Mouse (Mus musculus): ENCODE results near the gene Ap4b1. TPM values are rescaled to one million over a fixed set of nuclear protein-coding genes. Genes with fewer than 3 reads are reported as not detected.
"Not testable (repeated sequence)": the region's sequence is repeated elsewhere in the genome, so short reads cannot be mapped to it uniquely, and the experiment has no call there.

The Ap4b1 gene
- 10 to 100 TPM; 11.4 to 14.3 (median 13.1) TPM for total RNA-seq (2022)

DNA sequence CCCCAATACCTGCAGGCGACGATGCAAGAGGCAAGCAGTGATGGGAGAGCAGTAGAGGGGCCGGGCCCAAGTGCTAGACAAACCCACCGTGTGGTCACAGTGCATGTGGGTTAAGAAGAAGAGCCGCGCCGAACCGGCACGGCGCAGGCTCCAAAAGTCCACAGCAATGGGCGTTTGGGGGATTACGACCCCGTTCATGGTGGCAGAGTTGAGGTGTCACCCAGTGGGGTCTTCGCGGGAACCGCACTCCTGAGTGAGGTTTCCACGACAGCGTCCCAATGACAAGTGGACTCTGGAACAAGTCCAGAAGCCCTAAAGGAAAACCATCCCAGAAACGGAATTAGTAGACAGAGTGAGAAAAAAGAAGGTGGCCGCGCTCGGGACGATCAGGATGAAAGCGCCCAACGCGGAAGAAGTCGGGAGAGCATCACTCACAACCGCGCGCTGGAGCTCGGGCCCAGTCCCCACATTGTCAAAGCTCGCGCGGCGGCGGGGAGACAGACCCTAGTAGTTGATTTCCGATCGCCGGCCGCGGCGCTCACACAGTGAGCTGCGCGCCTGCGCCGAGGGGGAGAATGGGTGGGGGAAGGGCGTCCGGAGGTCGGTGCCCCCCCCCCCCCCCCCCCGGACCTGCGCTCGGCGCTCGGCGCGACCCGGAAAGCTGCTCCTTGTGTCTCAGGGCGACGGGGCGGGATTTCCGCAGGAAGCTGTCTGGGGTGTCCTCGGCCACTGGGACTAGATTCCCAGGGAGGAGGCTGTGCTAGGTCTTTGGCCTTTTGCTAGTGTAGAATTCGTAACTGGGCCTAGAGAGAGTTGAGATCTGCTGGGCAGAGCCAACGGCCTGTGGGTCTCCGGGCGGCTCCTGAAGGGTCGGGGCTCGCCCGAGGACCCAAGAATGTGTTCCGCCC, at the start of gene Ap4b1, which contains the start of the genes Dclre1b and Gm43064:
Gene Ap4b1 (plus strand): TSS at position 630 of the 908 bp plus-strand sequence.
Gene Dclre1b (minus strand): TSS at position 554 of the 908 bp plus-strand sequence.
Gene Gm43064 (plus strand): TSS at position 683 of the 908 bp plus-strand sequence.
- DNase-seq (ENCODE audit: low spot score in 2 of 2), result peak; percentile 74 to 83

DNA sequence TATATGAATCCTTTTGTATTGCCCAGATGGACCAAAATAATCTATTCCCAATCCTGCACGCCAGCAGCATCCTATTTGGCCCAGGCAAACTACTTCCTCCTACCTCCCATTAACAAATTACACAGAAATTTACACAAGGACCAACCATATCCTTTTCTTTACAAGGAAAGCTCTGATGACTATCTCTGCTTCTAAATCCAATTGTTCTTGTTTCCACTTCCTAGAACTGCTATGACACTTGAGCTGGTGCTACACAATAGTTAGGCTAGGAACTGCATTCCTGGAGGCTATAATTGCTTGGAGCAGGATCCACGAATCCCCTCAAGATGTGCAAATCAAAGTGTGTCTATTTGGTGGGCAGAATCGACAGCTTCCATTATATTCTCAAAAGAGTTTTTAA, 42.5 kb upstream of the Ap4b1 start:
- DNase-seq (ENCODE audit: low spot score in 2 of 2), result no peak

DNA sequence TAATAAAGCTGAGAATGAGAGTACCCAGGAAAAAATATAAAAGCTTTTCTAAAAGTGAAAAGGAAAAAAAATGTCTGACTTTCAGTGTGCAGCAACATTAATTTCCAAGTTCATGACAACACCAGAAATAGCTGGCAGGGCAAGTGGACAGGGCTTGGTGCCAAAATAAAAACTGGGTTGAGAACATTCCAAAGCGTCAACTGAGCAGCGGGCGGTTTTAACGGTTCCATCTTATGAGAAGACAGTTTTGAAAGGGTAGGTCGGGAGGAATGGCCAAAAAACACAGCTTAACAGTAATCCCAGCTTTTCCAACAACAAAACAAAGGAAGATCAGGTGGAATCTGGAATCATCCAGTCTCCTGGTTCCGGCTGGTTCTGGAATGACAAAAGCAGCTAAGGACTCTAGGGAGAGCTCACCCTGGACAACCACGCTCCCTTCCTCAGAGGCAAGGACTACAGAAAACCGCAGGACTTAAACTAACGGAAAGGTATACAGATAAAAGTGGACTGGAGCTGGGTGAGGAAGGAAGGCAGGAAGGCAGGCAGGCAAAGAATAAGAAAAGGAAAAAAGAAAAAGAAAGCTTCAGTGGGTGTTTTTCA, 37.7 kb upstream of the Ap4b1 start:
- DNase-seq (ENCODE audit: low spot score in 2 of 2), result peak in 1 of 2 experiments; percentile 37

DNA sequence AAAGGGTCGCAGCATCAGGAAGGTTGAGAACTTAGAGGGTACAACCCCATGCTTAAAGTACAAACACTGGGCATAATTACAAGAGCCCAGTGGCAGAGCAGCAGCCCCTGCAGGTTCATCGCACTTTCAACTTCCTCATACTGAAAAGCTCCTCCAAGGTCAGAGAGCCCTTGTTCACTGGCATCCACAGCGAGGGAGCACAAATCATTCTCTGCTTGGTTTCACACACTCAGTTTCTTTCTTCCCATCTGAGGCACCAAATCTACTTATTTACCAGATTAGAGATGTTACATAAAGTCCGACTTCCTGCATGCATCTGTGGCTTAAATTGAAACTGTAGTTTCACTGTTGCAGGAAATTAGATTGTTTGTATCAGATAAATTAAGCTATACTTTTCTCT, 36.5 kb upstream of the Ap4b1 start:
- no peak for DNase-seq (ENCODE audit: low spot score in 2 of 2)

DNA sequence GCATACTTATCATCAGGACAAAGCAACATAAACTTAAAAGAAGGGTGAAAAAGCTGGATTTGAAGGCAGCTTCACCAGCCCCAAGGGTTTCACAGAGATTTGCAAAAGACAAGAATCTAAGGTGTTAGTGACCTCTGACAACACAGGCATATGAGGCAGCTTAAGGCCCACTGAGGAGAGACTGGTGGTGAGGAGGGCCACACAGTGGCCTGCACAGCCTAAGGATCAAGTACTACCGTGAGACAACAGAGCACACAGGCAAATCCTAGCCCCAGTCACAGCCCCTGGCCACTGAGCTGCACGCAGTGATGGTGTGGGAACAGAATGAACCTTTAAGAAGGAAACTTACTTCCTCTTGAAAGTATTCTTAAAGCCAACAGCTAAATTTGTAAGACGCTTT, 35.8 kb upstream of the Ap4b1 start:
- no peak for DNase-seq (ENCODE audit: low spot score in 2 of 2)

DNA sequence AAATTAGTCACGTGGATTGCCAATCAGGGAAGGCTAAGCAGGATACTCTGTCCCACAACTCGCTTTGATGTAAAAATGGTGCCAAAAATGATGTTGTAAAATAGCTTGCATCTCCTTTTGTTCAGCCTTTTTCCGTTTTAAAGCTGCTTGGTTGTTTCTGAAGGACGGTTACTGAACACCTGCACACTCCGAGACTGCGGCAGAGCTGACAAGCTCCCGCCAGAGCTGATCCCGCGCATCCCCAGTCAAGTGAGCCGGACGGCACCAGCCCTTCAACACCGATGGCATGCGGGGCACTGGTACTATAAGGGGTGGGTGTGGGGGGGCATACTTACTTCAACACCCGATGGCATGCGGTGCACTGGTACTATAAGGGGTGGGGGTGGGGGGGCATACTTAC, 35.3 kb upstream of the Ap4b1 start:
- no peak for DNase-seq (ENCODE audit: low spot score in 2 of 2)

DNA sequence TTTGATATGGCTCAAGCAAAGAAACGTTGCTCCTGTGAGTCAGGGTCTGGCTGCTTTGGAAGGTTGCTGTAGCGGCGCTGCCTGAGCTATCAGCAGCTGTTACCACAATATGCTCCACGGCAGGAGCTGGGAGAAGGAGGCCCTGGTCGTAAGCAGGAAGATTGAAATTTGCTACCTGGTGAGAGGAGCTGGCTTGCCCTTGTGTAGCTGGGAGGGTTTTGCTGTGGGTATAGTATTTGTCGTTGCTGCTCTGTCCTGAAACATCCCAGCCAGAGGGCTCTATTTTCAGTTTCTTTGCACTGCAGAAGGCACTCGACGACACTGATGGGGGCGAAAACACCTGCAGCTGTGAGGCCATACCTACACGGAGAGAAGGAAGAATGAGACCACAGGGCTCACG, 31.4 kb upstream of the Ap4b1 start:
- peak; percentile 39 to 46 for DNase-seq (ENCODE audit: low spot score in 2 of 2)

DNA sequence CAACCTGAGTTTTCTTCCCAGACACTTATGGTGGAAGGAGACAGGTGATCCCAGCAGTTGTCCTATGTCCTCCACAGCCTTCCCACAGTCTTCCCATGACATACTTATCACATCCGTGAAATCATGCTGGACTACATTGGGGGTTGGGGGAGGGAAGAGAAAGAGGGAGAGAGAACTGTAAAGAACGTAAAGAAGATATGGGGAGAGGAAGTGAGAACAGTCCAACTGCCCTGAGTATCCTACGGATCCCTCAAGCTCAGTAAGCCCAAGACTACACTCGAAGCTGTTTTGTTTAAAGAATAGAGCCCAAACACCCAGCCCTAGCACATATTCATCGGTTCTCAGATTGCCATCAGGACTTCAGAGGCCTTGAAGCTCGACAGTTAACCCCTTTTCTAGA, 30.7 kb upstream of the Ap4b1 start:
- no peak for DNase-seq (ENCODE audit: low spot score in 2 of 2)

DNA sequence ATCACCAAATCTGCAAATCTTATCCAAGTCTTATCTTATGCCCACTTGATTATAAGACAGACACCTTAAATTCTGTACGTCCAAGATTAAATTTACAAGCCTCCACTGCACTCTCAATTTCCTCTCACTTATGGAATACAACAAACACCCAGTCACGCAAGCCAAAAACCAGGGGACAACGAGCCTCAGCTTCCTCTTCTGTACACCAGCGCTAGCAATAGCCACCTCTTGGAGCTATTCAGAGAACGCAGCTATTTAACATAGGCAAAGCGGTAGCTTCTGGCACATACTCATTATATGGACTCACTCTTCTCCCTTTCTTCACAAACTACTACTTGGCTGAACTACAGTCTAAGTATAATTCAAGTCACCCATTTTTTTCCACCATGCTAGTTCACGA, 30.1 kb upstream of the Ap4b1 start:
- DNase-seq (ENCODE audit: low spot score in 2 of 2), result no peak

DNA sequence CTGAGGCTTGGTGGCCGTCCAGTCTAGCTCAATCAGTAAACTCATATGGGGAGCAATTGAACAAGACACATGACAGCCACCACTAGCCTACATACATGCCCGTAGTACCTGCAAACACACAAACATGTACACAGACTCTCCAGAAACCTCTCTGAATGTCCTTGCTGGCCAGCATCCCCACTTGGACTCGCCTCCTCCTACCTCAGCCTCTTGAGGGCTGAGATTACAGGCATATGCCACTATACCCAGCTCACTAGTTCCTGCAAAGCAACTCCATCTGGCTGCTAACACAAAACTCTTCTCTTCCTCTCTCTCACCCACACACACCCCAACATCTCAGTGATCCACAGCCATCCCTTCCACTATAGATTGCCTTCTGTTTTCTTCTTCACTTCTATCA, 29.0 kb upstream of the Ap4b1 start:
- DNase-seq (ENCODE audit: low spot score in 2 of 2), result no peak

DNA sequence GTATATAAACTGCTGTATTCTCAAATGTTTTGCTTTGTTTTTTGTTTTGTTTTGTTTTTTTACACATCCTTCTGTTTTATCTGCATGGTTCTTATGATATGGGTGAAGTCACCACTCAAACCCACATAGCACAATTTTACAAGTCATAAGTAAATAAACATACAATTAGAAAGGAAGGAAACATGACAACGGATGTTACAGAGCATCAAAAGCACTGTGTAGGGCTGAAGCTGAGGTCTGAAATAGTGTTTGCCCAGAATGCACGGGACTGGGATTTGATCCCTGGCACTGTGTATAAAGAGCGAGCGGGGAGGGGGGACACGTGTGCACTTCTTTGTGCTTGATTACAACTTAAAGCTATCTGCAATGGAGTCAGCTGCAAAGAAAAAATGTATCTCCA, 28.5 kb upstream of the Ap4b1 start:
- no peak for DNase-seq (ENCODE audit: low spot score in 2 of 2)

DNA sequence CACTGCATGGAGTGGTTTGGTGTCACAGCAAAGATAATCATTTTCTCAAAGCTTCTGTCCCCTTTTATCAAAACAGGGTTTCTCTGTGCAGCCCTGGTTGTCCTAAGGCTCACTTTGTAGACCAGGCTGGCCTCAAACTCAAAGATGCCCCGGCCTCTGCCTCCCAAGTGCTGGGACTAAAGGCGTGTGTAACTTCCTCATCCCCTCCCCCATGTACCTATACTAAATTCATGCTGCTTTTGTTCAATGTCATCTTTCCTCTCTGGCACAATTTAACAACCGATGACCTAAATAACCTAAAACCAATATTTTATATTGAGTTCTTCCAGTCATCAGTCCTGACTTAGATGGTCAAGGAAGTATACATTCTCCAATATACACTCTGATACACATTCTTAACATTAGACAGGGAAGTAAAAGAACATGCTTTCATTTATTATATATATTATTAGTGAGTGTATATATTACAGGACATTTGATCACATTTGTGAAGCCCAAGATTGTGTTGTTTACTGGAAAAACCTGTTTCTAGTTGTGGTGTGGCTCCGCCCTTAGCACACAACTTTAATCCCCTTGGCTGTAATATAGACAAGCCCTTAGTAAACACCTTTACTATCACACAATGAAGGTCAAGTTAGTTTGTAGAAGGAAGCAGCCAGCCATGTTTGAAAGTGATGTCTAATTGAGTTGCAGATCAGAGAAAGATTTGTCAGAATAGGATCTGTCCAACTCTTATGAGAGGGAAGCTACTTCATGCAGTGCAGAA, 26.3 kb upstream of the Ap4b1 start:
- DNase-seq (ENCODE audit: low spot score in 2 of 2), result no peak

DNA sequence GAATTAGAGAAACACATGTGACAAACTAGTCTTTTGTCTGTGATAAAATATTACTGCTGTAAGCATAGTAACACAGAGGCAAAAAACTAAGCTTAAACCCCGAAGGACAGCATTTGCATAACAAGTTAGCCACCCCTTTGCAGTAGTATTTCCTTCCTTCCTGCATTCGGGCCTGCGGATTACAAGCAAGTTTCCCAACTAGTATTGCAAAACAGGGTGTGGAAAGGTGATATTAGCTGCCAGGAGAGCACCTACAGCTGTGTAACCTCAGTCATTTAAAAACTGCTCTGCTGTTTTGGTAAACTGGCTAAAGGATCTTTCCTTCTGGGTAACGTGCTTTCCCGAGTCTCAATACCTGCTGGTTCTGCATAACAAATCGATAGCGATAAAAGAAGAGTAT, 22.1 kb upstream of the Ap4b1 start:
- no peak for DNase-seq (ENCODE audit: low spot score in 2 of 2)

DNA sequence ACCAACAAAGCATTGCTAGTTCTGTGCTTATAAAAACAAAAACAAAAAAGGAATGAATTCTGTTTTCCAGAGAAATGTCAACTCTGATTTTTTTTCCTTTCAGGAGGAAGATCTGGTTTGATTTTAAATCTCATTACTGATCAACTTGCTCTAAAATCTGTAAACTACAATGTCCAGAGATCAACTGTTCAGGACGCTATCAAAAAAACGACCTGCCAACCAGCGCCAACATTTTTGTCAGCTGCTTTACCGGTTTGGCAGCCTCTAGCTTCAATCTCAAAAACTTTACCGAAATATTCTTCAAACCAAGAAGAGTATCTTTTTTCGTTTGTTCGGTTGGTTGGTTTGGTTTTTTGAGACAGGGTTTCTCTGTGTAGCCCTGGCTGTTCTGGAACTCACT, 20.2 kb upstream of the Ap4b1 start:
- no peak for DNase-seq (ENCODE audit: low spot score in 2 of 2)

DNA sequence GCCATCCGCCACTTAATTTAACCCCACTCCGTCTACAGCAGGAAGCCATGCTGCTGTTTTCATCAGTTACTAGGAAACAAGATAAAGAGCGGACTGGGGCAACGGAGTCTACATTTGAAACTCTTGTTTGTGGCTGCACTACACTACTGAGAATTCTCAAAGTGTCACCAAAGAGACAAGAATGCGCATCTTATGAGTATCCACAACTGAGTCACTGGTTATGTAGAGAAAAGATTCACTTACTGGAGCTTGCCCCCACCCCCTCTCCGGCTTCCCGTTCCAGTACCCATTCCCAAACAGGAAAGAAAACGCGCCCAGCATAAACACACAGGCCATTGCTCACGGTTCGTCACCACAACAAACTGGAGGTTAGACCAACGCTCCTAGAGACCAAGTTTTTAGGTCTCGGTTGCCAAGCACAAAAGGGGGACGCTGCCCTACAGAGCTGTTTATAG, 19.4 kb upstream of the Ap4b1 start:
- no peak for DNase-seq (ENCODE audit: low spot score in 2 of 2)

DNA sequence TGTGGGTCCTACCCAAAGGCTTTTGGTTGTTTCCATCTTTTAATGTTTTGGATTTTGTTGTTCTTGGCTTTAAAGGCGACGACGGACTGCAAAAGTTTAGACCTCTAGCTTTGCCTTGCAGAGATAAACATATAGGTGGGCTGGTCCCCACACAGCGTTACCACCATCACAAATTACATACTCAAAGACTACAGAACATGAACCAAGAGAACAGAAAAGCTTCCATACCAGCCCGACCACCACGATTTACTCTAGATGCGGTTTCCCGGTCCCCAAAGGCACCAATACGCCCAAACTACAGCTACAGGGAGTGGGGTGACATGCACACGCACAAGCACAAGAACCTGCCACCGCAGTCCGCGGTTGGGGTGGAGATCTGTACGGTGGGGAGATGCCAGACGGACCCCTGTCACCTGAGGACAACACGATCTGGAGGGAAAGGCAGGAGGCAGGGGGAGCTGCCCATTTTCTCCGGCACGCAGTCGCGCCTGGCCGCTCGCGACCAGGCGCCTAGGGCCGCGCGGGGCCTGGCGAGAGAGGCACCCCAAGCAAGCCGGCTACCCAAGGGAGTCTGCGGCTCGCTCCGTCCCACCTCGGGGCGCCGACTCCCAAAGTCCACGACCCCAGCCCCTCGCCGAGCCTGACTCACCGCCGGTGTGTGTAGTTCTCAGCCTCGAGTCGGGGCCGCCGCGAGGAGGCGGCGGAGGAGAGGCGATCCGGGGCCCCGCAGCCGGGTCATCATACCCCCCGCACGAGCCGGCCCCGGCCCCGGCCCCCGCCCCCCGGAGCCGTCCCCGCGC, 18.8 kb upstream of the Ap4b1 start:
- DNase-seq (ENCODE audit: low spot score in 2 of 2), result no peak

DNA sequence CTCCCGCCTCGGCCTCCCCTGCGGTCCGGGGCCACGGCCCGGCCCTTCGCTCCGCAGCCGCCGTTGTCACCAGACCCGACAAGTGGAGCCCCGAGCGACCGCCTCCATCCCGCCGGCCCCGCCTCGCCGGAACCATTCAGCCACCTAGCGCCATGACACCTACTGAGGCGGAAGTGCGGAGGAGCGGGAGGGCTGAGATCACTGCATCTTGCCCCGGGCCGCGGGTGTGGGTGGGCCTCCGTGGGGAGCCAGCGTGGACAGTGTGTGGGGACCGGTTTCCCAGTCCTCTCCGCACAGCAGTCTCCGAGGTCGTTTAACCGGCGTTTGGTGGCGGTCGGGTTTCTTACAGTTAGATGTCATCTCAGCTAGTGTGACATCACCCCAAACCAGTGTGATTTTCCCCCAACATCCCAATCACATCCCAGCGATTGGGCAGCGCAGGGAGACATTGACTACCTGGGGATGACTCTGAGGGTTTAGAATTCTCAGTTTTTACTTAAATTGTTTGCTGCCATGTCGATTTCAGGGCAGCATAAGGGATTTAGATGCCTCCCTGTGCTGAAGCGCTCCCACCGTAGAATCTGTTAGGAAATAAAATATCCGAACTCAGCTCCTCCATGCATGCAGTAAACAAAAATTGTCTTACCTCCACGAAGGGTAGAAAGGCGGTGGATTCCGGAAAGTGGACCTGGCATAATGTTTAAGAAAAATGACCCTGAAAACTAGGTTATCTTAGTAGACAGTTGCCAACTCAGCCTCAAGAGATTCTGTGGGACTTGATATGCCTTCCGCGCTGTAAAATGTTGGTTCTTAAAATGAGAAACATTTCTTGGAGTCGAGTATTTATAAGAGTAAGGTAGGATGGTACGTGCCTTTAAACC, 17.9 kb upstream of the Ap4b1 start, which contains the start of gene Hipk1:
Gene Hipk1 (minus strand): TSS at position 334 of the 881 bp plus-strand sequence.
- DNase-seq (ENCODE audit: low spot score in 2 of 2), result peak; percentile 92 to 94

DNA sequence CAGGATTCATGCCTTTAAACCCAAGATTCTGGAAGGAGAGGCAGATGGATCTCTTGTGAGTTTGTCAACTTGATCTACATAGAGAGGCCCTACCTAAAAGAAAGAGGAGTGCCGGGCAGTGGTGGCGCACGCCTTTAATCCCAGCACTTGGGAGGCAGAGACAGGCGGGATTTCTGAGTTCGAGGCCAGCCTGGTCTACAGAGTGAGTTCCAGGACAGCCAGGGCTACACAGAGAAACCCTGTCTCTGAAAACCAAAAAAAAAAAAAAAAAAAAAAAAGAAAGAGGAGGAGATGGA, 17.3 kb upstream of the Ap4b1 start:
- not testable (repeated sequence) for DNase-seq (ENCODE audit: low spot score in 2 of 2)

DNA sequence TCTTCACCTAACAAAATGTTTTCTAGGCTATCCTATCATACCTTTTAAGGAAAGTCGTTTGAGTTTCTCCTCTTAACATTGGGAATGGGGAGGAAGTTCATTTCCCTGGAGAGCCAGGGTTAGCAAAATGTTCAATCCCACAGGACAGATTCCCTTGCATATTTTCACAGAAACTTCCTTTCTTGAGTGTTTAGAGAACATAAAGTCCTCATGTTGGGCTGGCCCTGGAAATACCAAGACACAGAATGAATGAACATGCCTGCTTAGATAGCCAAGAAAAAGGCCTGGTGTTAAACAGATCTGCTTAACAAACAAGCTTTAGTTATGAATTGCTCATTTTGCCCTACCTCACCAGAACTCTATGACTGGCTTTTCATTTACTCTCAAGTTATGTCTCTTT, 16.8 kb upstream of the Ap4b1 start:
- no peak for DNase-seq (ENCODE audit: low spot score in 2 of 2)

DNA sequence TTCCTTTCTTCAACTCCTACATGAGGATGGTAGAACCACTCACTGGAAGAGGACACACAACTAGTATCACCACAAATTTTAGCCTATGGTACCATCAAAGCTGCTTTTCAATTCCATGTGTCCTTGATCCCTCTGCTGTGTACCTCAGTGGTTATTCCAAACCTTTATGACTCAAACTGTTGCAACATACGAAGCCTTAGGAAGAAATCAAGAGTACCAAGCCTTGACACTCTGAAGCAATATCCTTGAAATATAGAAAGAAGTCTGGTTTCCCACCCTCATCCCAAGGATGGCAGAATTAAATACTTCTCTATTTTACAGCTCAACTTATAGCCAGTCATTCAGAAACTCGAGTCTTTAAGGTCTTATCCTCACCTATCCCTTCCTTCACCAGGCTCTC, 12.9 kb upstream of the Ap4b1 start:
- DNase-seq (ENCODE audit: low spot score in 2 of 2), result no peak

Data from layer of hippocampus, adult 8-10 months (tissue).